Mouse (Mus musculus) hindbrain, embryonic 16.5 days (tissue): ENCODE results near the gene Rasl2-9. TPM values are rescaled to one million over a fixed set of nuclear protein-coding genes. Genes with fewer than 3 reads are reported as not detected.

Experiments used
- microRNA-seq: library from miRNA; unstranded; fragments of <30 nt; microRNA quantifications from one replicate; pipeline ENCODE4, GENCODE M21; 2017
- polyA plus RNA-seq: library from polyadenylated mRNA; unstranded; fragments of >200 nt; fragmentation: Nextera tagmentation; extraction: Ambion mirVana; gene quantifications from 2 replicates; pipeline ENCODE4 v1.2.1, GENCODE M21; 2015

Rasl2-9 gene
- polyA plus RNA-seq, 1 experiment from 2014 or later = 0.95 TPM

Small RNA genes within 50 kb of the gene (microRNA-seq; reads per million reads assigned to microRNA genes)
- not detected for gene Gm26217

Other genes with a start within 250 kb of the Rasl2-9 start
- gene Isoc2a, start 248.8 kb downstream of the Rasl2-9 start, polyA plus RNA-seq = 0.89 and 0.93 TPM in 2 replicates
- 0.48 and 0.52 TPM in 2 replicates for gene Gm36210, start 219.4 kb downstream of the Rasl2-9 start, polyA plus RNA-seq
- 3.2 and 4.2 TPM in 2 replicates for gene Zfp628, start 210.7 kb downstream of the Rasl2-9 start, polyA plus RNA-seq
- gene Nat14, start 203.9 kb downstream of the Rasl2-9 start, polyA plus RNA-seq = 35.2 and 39.3 TPM in 2 replicates
- gene Ssc5d, start 200.2 kb downstream of the Rasl2-9 start, polyA plus RNA-seq = 1.1 and 2.4 TPM in 2 replicates
- gene Sbk2, start 161.5 kb downstream of the Rasl2-9 start, polyA plus RNA-seq = 0.14 TPM in 1 of 2 replicates, not detected in the other
- 0.70 and 0.71 TPM in 2 replicates for gene Sbk3, start 154.8 kb downstream of the Rasl2-9 start, polyA plus RNA-seq
- 49.2 and 53.5 TPM in 2 replicates for gene Zfp579, start 129.8 kb downstream of the Rasl2-9 start, polyA plus RNA-seq
- 8.0 and 9.3 TPM in 2 replicates for gene Zfp524, start 111.5 kb downstream of the Rasl2-9 start, polyA plus RNA-seq
- gene Fiz1, start 111.3 kb downstream of the Rasl2-9 start, polyA plus RNA-seq = 28.8 and 34.4 TPM in 2 replicates
- gene Gm44973, start 110.5 kb downstream of the Rasl2-9 start, polyA plus RNA-seq = 0.18 and 1.2 TPM in 2 replicates
- gene Zfp865, start 105.6 kb downstream of the Rasl2-9 start, polyA plus RNA-seq = 5.8 and 6.9 TPM in 2 replicates
- 67.3 and 74.5 TPM in 2 replicates for gene Ccdc106, start 105.4 kb downstream of the Rasl2-9 start, polyA plus RNA-seq
- not detected in 2 replicates for gene 4632433K11Rik, start 91.8 kb downstream of the Rasl2-9 start, polyA plus RNA-seq
- gene Zfp784, start 87.5 kb downstream of the Rasl2-9 start, polyA plus RNA-seq = 9.7 and 10.2 TPM in 2 replicates
- gene Zfp580, start 74.4 kb downstream of the Rasl2-9 start, polyA plus RNA-seq = 103 and 108 TPM in 2 replicates
- 91.8 and 103 TPM in 2 replicates for gene U2af2, start 63.8 kb downstream of the Rasl2-9 start, polyA plus RNA-seq
- gene Epn1, start 45.7 kb downstream of the Rasl2-9 start, polyA plus RNA-seq = 115 and 124 TPM in 2 replicates
- gene Rfpl4, start 9.0 kb downstream of the Rasl2-9 start, polyA plus RNA-seq = not detected in 2 replicates
- gene Vmn1r55, start 23.7 kb upstream of the Rasl2-9 start, polyA plus RNA-seq = not detected in 2 replicates
- gene Vmn1r56, start 70.8 kb upstream of the Rasl2-9 start, polyA plus RNA-seq = not detected in 2 replicates
- gene Vmn1r57, start 92.5 kb upstream of the Rasl2-9 start, polyA plus RNA-seq = not detected in 2 replicates
- not detected in 2 replicates for gene Gm5065, start 224.6 kb upstream of the Rasl2-9 start, polyA plus RNA-seq
- not detected in 2 replicates for gene Nlrp2, start 225.1 kb upstream of the Rasl2-9 start, polyA plus RNA-seq